Mouse (Mus musculus) E14TG2a.4 (cell line): ENCODE data around the gene Ror1.

Source experiments
- CTCF ChIP-seq: conservative IDR thresholded peaks from 2 replicates; pipeline ENCODE4 v1.5.1; 2014; ENCODE audit warnings: low read length
- NANOG ChIP-seq: IDR thresholded peaks from 2 replicates; pipeline ENCODE4 v1.6.1; 2014; ENCODE audit warnings: borderline replicate concordance, low read length, mixed read lengths

DNA sequence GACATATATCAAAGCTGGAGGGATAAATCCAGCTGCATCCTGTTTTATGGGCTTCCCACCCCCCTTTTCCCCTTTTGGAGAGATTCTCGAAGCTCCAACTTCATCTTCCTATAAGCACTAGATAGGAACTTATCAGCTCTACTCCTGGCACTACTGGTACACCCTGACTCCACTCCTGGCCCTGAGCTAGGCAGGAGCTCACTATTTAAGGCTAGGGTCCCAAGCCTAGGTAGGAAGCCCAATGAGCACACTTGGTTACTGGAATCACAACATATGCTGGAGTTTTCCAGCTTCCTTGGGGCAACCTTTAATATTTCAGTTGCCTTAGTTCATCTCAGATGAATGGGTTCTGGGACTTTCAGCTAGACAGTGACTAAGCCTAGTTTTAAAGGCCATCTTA is 156.5 kb downstream of the Ror1 start:
- TF ChIP-seq CTCF = no peak
- no peak for TF ChIP-seq NANOG
